Comparison of ENCODE assay signal across 8 mouse cellular contexts in genomic region chr13:55327169-55327568, GRCm38 (mm10). TPM values are rescaled to one million over a fixed set of nuclear protein-coding genes. Genes with fewer than 3 reads are reported as not detected.
A peak's percentile ranks its signal among the peaks of the same experiment; 100 is the strongest.
DNase-seq lines count a peak whose midpoint lies in the region; ATAC-seq and TF ChIP-seq lines count a peak whose summit lies in the region.

No protein-coding gene starts in this region.

- no peak overlapping the region for H3K4me2 ChIP-seq in heart, embryonic 15.5 days
- H3K4me2 ChIP-seq in embryonic facial prominence, embryonic 13.5 days = peak overlapping the region; percentile 90; the same call in 1 of the 2 replicates
- peak overlapping the region; percentile 98 for H3K4me2 ChIP-seq in liver, embryonic 14.5 days (ENCODE audit: low read depth)
- H3K4me2 ChIP-seq in kidney, embryonic 14.5 days (replicated peaks; ENCODE audit: low read depth, low read length) = no peak overlapping the region

- H3K4me1 ChIP-seq in heart, embryonic 15.5 days (replicated peaks) = peaks cover 52% of the 10 kb centered on the region
- peaks cover 51% of the 10 kb centered on the region for H3K4me1 ChIP-seq in embryonic facial prominence, embryonic 13.5 days
- H3K4me1 ChIP-seq in liver, embryonic 14.5 days (replicated peaks; ENCODE audit: control insufficient read depth in 2 of 2, insufficient read depth in 2 of 2, low read length in 1 of 2) = peaks cover 9 to 32% of the 10 kb centered on the region in 2 experiments
- H3K4me1 ChIP-seq in kidney, embryonic 14.5 days (ENCODE audit: control insufficient read depth, insufficient read depth, low read length) = peaks cover 31% of the 10 kb centered on the region

- no peak for TF ChIP-seq CTCF in liver, embryonic 14.5 days (IDR thresholded peaks at IDR 0.05; ENCODE audit: low read depth)

- no peaks in the 10 kb centered on the region for H3K9me3 ChIP-seq in heart, embryonic 15.5 days (replicated peaks)
- H3K9me3 ChIP-seq in embryonic facial prominence, embryonic 13.5 days = no peaks in the 10 kb centered on the region
- no peaks in the 10 kb centered on the region for H3K9me3 ChIP-seq in liver, embryonic 14.5 days (ENCODE audit: control insufficient read depth, low read length)
- H3K9me3 ChIP-seq in kidney, embryonic 14.5 days (ENCODE audit: control insufficient read depth, low read length) = no peaks in the 10 kb centered on the region

- peaks cover 33% of the 10 kb centered on the region for H3K36me3 ChIP-seq in heart, embryonic 15.5 days
- H3K36me3 ChIP-seq in embryonic facial prominence, embryonic 13.5 days = peaks cover 35% of the 10 kb centered on the region
- H3K36me3 ChIP-seq in liver, embryonic 14.5 days (replicated peaks; ENCODE audit: control insufficient read depth, insufficient read depth, low read depth) = peaks cover 43% of the 10 kb centered on the region
- peaks cover 32% of the 10 kb centered on the region for H3K36me3 ChIP-seq in kidney, embryonic 14.5 days (ENCODE audit: control insufficient read depth, insufficient read depth, low read length)

- H3K27ac ChIP-seq in heart, embryonic 15.5 days = peak overlapping the region; percentile 49; the same call in 1 of the 2 replicates
- 0 out of 2 replicates have a peak overlapping the region, but pooled peaks have one; percentile 1 for H3K27ac ChIP-seq in embryonic facial prominence, embryonic 13.5 days
- no peak overlapping the region for H3K27ac ChIP-seq in liver, embryonic 14.5 days
- no peak overlapping the region for H3K27ac ChIP-seq in kidney, embryonic 14.5 days (ENCODE audit: low read depth, low read length)

- H3K27me3 ChIP-seq in heart, embryonic 15.5 days = no peaks in the 10 kb centered on the region
- H3K27me3 ChIP-seq in embryonic facial prominence, embryonic 13.5 days = no peaks in the 10 kb centered on the region
- H3K27me3 ChIP-seq in liver, embryonic 14.5 days (ENCODE audit: control insufficient read depth, insufficient read depth, low read length) = no peaks in the 10 kb centered on the region
- no peaks in the 10 kb centered on the region for H3K27me3 ChIP-seq in kidney, embryonic 14.5 days (ENCODE audit: control insufficient read depth, insufficient read depth, low read length)

- DNase-seq in heart, postnatal 36 days = no peak
- peak; percentile 55 for DNase-seq in 3T3-L1 (ENCODE audit: low read depth, low spot score)
- no peak for DNase-seq in liver, embryonic 14.5 days (ENCODE audit: low read depth in 3 of 3, low spot score in 3 of 3)
- no peak for DNase-seq in Muller cell, postnatal 12 days (ENCODE audit: inconsistent ontology term)
- no peak for DNase-seq in B cell, adult 2 months

- WGBS in heart, embryonic 15.5 days = 45% methylated on average over 4 of the region's 4 CpGs
- 56% methylated on average over 4 of the region's 4 CpGs for WGBS in embryonic facial prominence, embryonic 13.5 days
- 54% methylated on average over 4 of the region's 4 CpGs for WGBS in liver, embryonic 14.5 days (ENCODE audit: insufficient replicate concordance)
- WGBS in kidney, embryonic 14.5 days = 51% methylated on average over 4 of the region's 4 CpGs

- ATAC-seq in heart, embryonic 15.5 days (replicated peaks; ENCODE audit: insufficient number of reproducible peaks, insufficient read depth, low FRiP score, low read depth) = no peak
- no peak for ATAC-seq in embryonic facial prominence, embryonic 13.5 days (ENCODE audit: insufficient number of reproducible peaks, insufficient read depth, low FRiP score, low TSS enrichment, low read depth)
- no peak for ATAC-seq in liver, embryonic 14.5 days (ENCODE audit: insufficient read depth)
- ATAC-seq in kidney, embryonic 14.5 days (ENCODE audit: low FRiP score, low TSS enrichment) = no peak

- no peak overlapping the region for H3K9ac ChIP-seq in heart, embryonic 15.5 days
- H3K9ac ChIP-seq in embryonic facial prominence, embryonic 13.5 days = 0 out of 2 replicates have a peak overlapping the region, but pooled peaks have one; percentile 27
- H3K9ac ChIP-seq in liver, embryonic 14.5 days (replicated peaks) = no peak overlapping the region
- no peak overlapping the region for H3K9ac ChIP-seq in kidney, embryonic 14.5 days (ENCODE audit: low read depth, low read length)

- H3K4me3 ChIP-seq in heart, embryonic 15.5 days = no peak overlapping the region
- no peak overlapping the region; the same call in 1 of the 2 replicates for H3K4me3 ChIP-seq in embryonic facial prominence, embryonic 13.5 days
- peak overlapping the region; percentile 2 to 97; a peak in 3 of 4 replicates for H3K4me3 ChIP-seq in liver, embryonic 14.5 days (ENCODE audit: insufficient read depth in 1 of 2, low read depth in 2 of 2, low read length in 2 of 2)
- no peak overlapping the region for H3K4me3 ChIP-seq in kidney, embryonic 14.5 days (ENCODE audit: low read length)

- TF ChIP-seq EP300 in liver, embryonic 14.5 days (IDR thresholded peaks at IDR 0.05; ENCODE audit: low read depth) = no peak

- intact Hi-C loops in heart, postnatal 36 days (cut with DNase I) = loop anchor here (10.0 kb wide), 1 partner anchor 222 kb away; the partner anchor contains the start of genes Uimc1 and Zfp346

RNA-seq across cellular contexts. Expression of gene Mxd3, which starts 2.5 kb away (rescaled TPM):
- polyA plus RNA-seq in heart, embryonic 15.5 days (2015; fragmentation: Nextera tagmentation; extraction: Ambion mirVana) = 21.8 and 28.7 TPM in 2 replicates
- total RNA-seq in heart, postnatal 36 days (2021) = under 1 TPM; 0.33 to 0.53 TPM
- polyA plus RNA-seq in embryonic facial prominence, embryonic 13.5 days (2015; fragmentation: Nextera tagmentation; extraction: Ambion mirVana) = 41.4 and 51.0 TPM in 2 replicates
- polyA plus RNA-seq in liver, embryonic 14.5 days (2012; rRNA removed) = 32.6 and 32.8 TPM in 2 replicates
- 23.5 and 26.3 TPM in 2 replicates for polyA plus RNA-seq in liver, embryonic 14.5 days (2014; fragmentation: Nextera tagmentation; extraction: Ambion mirVana)
- polyA plus RNA-seq in kidney, embryonic 14.5 days (2014; fragmentation: Nextera tagmentation; extraction: Ambion mirVana) = 25.7 and 31.2 TPM in 2 replicates

RNA-seq across cellular contexts. Expression of gene Rab24, which starts 5.4 kb away (rescaled TPM):
- 63.9 and 74.2 TPM in 2 replicates for polyA plus RNA-seq in heart, embryonic 15.5 days (2015; fragmentation: Nextera tagmentation; extraction: Ambion mirVana)
- 10 to 100 TPM; 39.2 to 40.5 TPM for total RNA-seq in heart, postnatal 36 days (2021)
- 104 and 112 TPM in 2 replicates for polyA plus RNA-seq in embryonic facial prominence, embryonic 13.5 days (2015; fragmentation: Nextera tagmentation; extraction: Ambion mirVana)
- 42.3 and 47.1 TPM in 2 replicates for polyA plus RNA-seq in liver, embryonic 14.5 days (2012; rRNA removed)
- polyA plus RNA-seq in liver, embryonic 14.5 days (2014; fragmentation: Nextera tagmentation; extraction: Ambion mirVana) = 43.9 and 50.7 TPM in 2 replicates
- 80.1 and 92.5 TPM in 2 replicates for polyA plus RNA-seq in kidney, embryonic 14.5 days (2014; fragmentation: Nextera tagmentation; extraction: Ambion mirVana)

RNA-seq across cellular contexts. Expression of gene Prelid1, which starts 6.9 kb away (rescaled TPM):
- polyA plus RNA-seq in heart, embryonic 15.5 days (2015; fragmentation: Nextera tagmentation; extraction: Ambion mirVana) = 285 and 333 TPM in 2 replicates
- total RNA-seq in heart, postnatal 36 days (2021) = 10 to 100 TPM; 46.7 to 52.5 TPM
- polyA plus RNA-seq in embryonic facial prominence, embryonic 13.5 days (2015; fragmentation: Nextera tagmentation; extraction: Ambion mirVana) = 369 and 402 TPM in 2 replicates
- polyA plus RNA-seq in liver, embryonic 14.5 days (2012; rRNA removed) = 129 and 130 TPM in 2 replicates
- polyA plus RNA-seq in liver, embryonic 14.5 days (2014; fragmentation: Nextera tagmentation; extraction: Ambion mirVana) = 230 and 238 TPM in 2 replicates
- 482 and 508 TPM in 2 replicates for polyA plus RNA-seq in kidney, embryonic 14.5 days (2014; fragmentation: Nextera tagmentation; extraction: Ambion mirVana)

RNA-seq across cellular contexts. Expression of gene Lman2, which starts 35.4 kb away (rescaled TPM):
- 71.6 and 88.3 TPM in 2 replicates for polyA plus RNA-seq in heart, embryonic 15.5 days (2015; fragmentation: Nextera tagmentation; extraction: Ambion mirVana)
- 10 to 100 TPM; 47.7 to 48.1 TPM for total RNA-seq in heart, postnatal 36 days (2021)
- 89.3 and 93.1 TPM in 2 replicates for polyA plus RNA-seq in embryonic facial prominence, embryonic 13.5 days (2015; fragmentation: Nextera tagmentation; extraction: Ambion mirVana)
- polyA plus RNA-seq in liver, embryonic 14.5 days (2012; rRNA removed) = 34.6 and 35.3 TPM in 2 replicates
- 50.3 and 51.6 TPM in 2 replicates for polyA plus RNA-seq in liver, embryonic 14.5 days (2014; fragmentation: Nextera tagmentation; extraction: Ambion mirVana)
- 75.0 and 108 TPM in 2 replicates for polyA plus RNA-seq in kidney, embryonic 14.5 days (2014; fragmentation: Nextera tagmentation; extraction: Ambion mirVana)

RNA-seq across cellular contexts. Expression of gene Rgs14, which starts 42.4 kb away (rescaled TPM):
- 0.42 and 1.9 TPM in 2 replicates for polyA plus RNA-seq in heart, embryonic 15.5 days (2015; fragmentation: Nextera tagmentation; extraction: Ambion mirVana)
- 1 to 10 TPM in 1 of 2 experiments, under 1 TPM in 1; 0.47 to 1.0 TPM for total RNA-seq in heart, postnatal 36 days (2021)
- polyA plus RNA-seq in embryonic facial prominence, embryonic 13.5 days (2015; fragmentation: Nextera tagmentation; extraction: Ambion mirVana) = 1.4 TPM in 2 replicates
- polyA plus RNA-seq in liver, embryonic 14.5 days (2012; rRNA removed) = 1.4 and 1.6 TPM in 2 replicates
- polyA plus RNA-seq in liver, embryonic 14.5 days (2014; fragmentation: Nextera tagmentation; extraction: Ambion mirVana) = 1.3 and 1.7 TPM in 2 replicates
- 0.86 and 0.92 TPM in 2 replicates for polyA plus RNA-seq in kidney, embryonic 14.5 days (2014; fragmentation: Nextera tagmentation; extraction: Ambion mirVana)

Comparison
In these comparisons a context has a peak if more than half of its experiments do, and no peak if none do; other contexts are left out.
1. H3K27ac ChIP-seq: peak in heart, embryonic 15.5 days (single experiment) and embryonic facial prominence, embryonic 13.5 days (single experiment); none in liver, embryonic 14.5 days (single experiment) and kidney, embryonic 14.5 days (single experiment).
2. H3K4me2 ChIP-seq: peak in embryonic facial prominence, embryonic 13.5 days (single experiment) and liver, embryonic 14.5 days (single experiment); none in heart, embryonic 15.5 days (single experiment) and kidney, embryonic 14.5 days (single experiment).
3. H3K4me3 ChIP-seq: peak in liver, embryonic 14.5 days (2 of 2); none in heart, embryonic 15.5 days (single experiment), embryonic facial prominence, embryonic 13.5 days (single experiment) and kidney, embryonic 14.5 days (single experiment).